In the genomic region with DNA sequence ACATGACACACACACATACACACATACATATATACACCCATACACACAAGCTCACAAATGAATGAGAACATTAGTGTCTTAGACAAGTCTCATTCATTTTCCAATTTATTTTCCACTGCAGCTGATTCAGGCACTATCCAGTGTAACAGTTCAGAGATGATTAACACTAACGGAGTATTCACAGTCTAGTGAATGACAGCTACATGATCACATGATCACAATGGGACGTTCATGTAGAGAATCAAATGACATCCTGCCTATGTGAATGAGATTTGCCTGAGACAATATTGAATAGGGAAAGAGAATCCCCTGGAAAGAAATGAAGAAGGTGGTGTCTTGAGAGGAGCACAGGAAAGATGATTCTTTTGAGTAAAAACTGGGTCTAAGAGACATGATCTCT, we compare ENCODE assay signal across 26 mouse cellular contexts.
"Had no signal": no experiment of that assay in that cellular context is flagged by ENCODE, and none has a peak within 500 bp of the region (broad histone marks: within the 10 kb centered on the region; RNA-seq: fewer than 3 reads in every experiment).

No protein-coding gene starts in this region.

- H3K9me3 ChIP-seq: embryonic facial prominence, embryonic 10.5 days; embryonic facial prominence, embryonic 12.5 days; embryonic facial prominence, embryonic 13.5 days; embryonic facial prominence, embryonic 15.5 days; forebrain, embryonic 10.5 days; forebrain, embryonic 13.5 days; heart, embryonic 10.5 days; heart, embryonic 12.5 days had no signal

- H3K4me3 ChIP-seq: embryonic facial prominence, embryonic 10.5 days; embryonic facial prominence, embryonic 12.5 days; embryonic facial prominence, embryonic 13.5 days; embryonic facial prominence, embryonic 15.5 days; erythroblast, embryonic 14.5 days; forebrain, embryonic 10.5 days; forebrain, embryonic 13.5 days; gastrocnemius, adult 2 months; heart, adult 2 months; heart, embryonic 10.5 days; heart, embryonic 12.5 days had no signal

- H3K4me1 ChIP-seq: embryonic facial prominence, embryonic 10.5 days; embryonic facial prominence, embryonic 12.5 days; embryonic facial prominence, embryonic 15.5 days; forebrain, embryonic 10.5 days; forebrain, embryonic 13.5 days; heart, embryonic 12.5 days had no signal

- DNase-seq: cerebellum, adult 2 months; cerebellum, adult 8-10 months; cerebellum, adult 9-10 months; cerebellum, adult 9-11 months; cerebellum, postnatal 10 days; cerebellum, postnatal 14 days; cerebellum, postnatal 25 days; cerebellum, postnatal 36 days; embryo, embryonic 11 days; gastrocnemius, adult 2 months; gastrocnemius, postnatal 10 days; gastrocnemius, postnatal 14 days; gastrocnemius, postnatal 25 days; gastrocnemius, postnatal 36 days; heart, adult 18-20 months; heart, adult 2 months had no signal

- ATAC-seq: forebrain, embryonic 13.5 days had no signal

- H3K4me2 ChIP-seq: embryonic facial prominence, embryonic 12.5 days; embryonic facial prominence, embryonic 13.5 days; embryonic facial prominence, embryonic 15.5 days; forebrain, embryonic 13.5 days; heart, embryonic 11.5 days; heart, embryonic 12.5 days had no signal

- H3K27ac ChIP-seq: embryonic facial prominence, embryonic 10.5 days; embryonic facial prominence, embryonic 12.5 days; embryonic facial prominence, embryonic 13.5 days; embryonic facial prominence, embryonic 15.5 days; forebrain, embryonic 10.5 days; forebrain, embryonic 13.5 days; gastrocnemius, adult 2 months; heart, adult 2 months; heart, embryonic 10.5 days had no signal

- H3K36me3 ChIP-seq: embryonic facial prominence, embryonic 10.5 days; embryonic facial prominence, embryonic 12.5 days; embryonic facial prominence, embryonic 13.5 days; embryonic facial prominence, embryonic 15.5 days; forebrain, embryonic 10.5 days; heart, embryonic 10.5 days; heart, embryonic 12.5 days had no signal

- H3K9ac ChIP-seq: embryonic facial prominence, embryonic 12.5 days; embryonic facial prominence, embryonic 13.5 days; embryonic facial prominence, embryonic 15.5 days; forebrain, embryonic 13.5 days; heart, embryonic 12.5 days had no signal

- H3K27me3 ChIP-seq: embryonic facial prominence, embryonic 12.5 days; embryonic facial prominence, embryonic 13.5 days; embryonic facial prominence, embryonic 15.5 days; forebrain, embryonic 13.5 days; heart, embryonic 12.5 days had no signal
